Mouse (Mus musculus) kidney, postnatal 4 days (tissue): ENCODE results near the gene Slc24a3.
A peak's percentile ranks its signal among the peaks of the same experiment; 100 is the strongest.

Source experiments
- DNase-seq, 2 experiments: peaks; one replicate each; pipeline ENCODE4 v3.0.0; 2021; ENCODE audit warnings: mixed read lengths in 2 of 2

Gene Slc24a3

DNA sequence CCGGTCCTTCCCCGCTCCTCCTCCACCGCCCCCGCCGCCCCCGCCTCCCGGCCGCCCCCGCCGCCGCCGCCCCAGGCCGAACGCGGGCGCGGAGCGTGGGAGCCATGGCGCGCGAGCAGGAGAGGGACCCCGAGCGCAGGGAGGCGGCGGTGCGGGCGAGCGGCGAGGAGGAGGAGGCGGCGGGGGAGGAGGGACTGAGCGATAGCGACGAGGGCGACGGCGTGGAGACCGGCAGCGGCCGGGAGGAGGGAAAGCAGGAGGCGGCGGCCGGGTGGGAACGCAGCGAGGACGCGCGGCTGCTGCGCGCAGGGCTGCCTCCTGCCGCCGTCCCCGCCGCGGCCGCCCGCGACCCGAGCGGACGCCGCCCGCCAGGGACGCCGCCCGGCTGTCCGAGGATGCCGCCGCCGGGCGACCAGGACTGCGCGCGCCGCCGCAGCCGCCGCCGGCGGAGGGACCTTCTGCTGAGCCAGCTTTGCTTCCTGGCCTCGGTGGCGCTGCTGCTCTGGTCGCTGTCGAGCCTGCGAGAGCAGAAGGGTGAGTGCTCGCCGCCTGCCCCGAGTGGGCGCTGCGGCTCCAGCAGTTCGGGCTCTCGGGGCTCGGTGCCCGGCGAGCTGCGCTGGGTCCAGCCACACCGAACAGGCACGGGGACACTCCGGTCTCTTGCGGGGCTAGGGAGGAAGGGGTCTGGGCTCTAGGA is at the start of gene Slc24a3:
Slc24a3 (plus strand) TSS at position 91 of the 697 bp plus-strand sequence.
- DNase-seq = peak; percentile 87 to 93

GRCm38 (mm10) chr2:145117762-145118161 is 49.8 kb upstream of the Slc24a3 start:
- no peak for DNase-seq

DNA sequence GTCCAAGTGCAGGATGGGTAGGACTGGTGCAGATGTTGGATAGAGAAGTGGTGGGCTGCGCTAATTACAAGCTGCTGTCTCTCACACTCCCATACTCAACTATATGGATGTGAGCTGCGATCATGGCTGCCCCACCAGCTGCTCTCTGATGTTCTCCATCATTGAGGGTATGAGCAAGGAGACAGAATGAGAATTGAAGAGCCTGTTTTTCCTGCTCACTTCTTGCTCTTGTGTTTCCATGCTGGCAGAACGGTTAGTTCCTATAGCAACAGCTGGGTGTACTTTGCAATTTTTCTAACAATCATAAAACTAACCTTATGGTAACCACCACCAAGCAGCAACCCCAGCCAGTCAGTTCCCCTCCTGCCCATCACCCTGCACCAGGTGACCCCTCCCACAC is 39.8 kb upstream of the Slc24a3 start:
- DNase-seq = no peak

DNA sequence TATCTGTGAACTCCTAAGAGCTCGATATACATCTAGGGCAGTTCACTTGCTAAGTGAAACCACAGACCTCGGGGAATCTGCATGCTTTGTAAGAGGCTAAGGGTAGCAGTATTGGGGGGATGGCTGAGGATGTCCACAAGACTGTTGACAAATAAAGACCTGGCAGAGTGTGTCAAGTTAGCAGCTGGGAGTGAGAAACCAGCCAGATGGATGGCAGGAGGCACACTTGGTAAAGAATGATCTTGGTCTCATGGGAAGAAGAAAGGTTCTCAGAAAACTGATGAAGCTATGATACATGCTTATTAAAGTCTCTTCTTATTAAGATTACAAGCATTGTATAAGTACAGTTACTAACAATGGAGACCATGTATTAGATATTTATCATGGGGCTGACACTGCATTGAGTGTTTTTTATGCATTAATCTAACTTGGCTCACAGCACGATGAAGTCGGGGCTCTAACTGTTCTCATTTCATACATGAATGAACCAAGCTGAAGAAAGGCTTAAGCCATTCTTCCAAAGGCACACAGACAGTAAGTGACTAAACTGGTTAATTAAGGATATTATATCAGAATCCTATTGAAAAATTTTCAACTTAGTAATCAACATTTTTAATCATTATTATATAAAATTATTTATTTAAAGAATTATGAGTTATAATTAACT is 30.8 kb upstream of the Slc24a3 start:
- no peak for DNase-seq

- DNase-seq = no peak
These were observed 17.1 kb upstream of the Slc24a3 start for GRCm38 (mm10) chr2:145150407-145150806.

- no peak for DNase-seq
These were observed 16.7 kb upstream of the Slc24a3 start for GRCm38 (mm10) chr2:145150821-145151220.

DNA sequence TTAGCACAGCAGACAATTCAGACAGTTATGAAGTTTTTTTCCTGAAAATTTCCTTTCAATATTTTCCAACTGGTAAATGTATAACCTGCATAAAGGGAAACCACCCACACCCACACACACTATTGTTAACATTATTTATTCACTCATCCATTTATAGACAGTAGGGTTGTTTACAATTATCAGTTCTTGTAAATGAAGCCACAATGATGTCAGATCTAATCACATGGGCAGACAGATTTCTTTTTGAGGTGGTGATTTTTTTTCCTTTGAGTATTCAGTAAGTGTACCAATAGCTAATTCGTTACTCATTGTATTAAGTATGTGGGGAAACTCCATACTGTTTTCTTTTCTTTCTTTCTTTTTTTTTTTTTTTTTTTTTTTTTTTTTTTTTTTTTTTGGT is 15.3 kb upstream of the Slc24a3 start:
- no peak for DNase-seq

DNA sequence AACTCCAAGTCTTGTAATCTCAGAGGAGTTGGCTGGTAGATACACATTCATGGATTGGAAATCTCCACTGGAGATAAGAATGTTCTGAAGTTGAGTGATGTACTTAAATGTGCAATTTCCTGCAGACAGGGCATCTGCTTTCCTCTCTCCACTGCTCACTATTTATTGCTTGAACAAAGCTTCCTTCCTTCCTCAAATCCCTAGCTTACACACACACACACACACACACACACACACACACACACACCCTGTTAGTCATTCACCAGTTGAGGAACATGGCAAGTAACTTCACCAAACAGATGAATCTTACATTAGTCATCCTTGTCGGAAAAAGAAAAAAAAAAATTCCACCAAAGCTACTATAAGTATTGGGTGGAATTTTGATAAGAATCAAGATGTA is 8.6 kb upstream of the Slc24a3 start:
- peak; percentile 11 to 18 for DNase-seq

GRCm38 (mm10) chr2:145161046-145161700 is 6.4 kb upstream of the Slc24a3 start:
- peak; percentile 92 to 93 for DNase-seq

DNA sequence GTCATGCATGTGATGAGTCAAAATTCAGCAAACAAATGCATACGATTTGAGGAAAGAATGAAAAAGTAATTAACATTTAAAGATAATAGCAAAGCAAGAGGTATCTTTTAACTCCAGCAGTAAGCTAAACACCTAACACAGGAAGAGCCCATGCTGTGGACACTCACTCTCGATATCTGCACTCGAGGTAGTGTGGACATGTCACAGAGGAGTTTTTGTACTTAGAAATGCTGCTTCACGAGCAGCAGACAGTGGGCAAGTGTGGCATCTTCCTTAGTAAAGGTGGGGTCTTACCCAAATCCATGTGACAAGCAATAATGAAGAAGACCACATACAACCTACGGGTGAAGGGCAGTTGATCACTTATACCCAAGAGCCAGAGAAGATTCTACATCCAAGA is 3.5 kb upstream of the Slc24a3 start:
- DNase-seq = no peak

DNA sequence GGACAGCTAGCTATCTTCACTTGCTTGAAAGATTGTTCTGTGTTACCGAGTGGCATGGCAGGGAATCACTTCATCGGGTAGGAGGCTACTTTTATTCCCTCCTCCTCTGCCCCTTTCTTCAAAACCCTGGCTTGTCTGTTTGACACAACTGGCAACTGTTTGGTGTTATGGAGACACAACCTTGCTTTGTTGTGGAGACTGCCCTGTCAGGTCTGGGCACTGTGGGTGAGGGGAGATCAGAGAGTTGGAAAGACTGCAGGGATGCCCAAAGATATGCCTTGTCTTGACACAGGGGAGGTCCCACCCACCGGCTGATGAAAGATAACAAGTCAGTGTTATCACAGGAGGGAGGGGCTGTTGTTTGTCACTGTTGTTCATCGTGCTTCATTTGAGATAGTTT is 3.0 kb upstream of the Slc24a3 start:
- no peak for DNase-seq

- no peak for DNase-seq
These were observed 2.5 kb upstream of the Slc24a3 start for GRCm38 (mm10) chr2:145165076-145165475.

GRCm38 (mm10) chr2:145165854-145166253 is 1.7 kb upstream of the Slc24a3 start:
- no peak for DNase-seq

- DNase-seq = peak; percentile 84 to 90
These were observed 397 bp upstream of the Slc24a3 start for GRCm38 (mm10) chr2:145167051-145167663.

- no peak for DNase-seq
These were observed 934 bp downstream of the Slc24a3 start for GRCm38 (mm10) chr2:145168405-145168971.

- no peak for DNase-seq
These were observed 5.6 kb downstream of the Slc24a3 start for GRCm38 (mm10) chr2:145172978-145173655.

GRCm38 (mm10) chr2:145175036-145175435 is 7.5 kb downstream of the Slc24a3 start:
- DNase-seq = no peak

GRCm38 (mm10) chr2:145182410-145182809 is 14.9 kb downstream of the Slc24a3 start:
- DNase-seq = no peak

GRCm38 (mm10) chr2:145188828-145189227 is 21.3 kb downstream of the Slc24a3 start:
- no peak for DNase-seq

- DNase-seq = peak in 1 of 2 experiments; percentile 5
These were observed 28.5 kb downstream of the Slc24a3 start for GRCm38 (mm10) chr2:145196043-145196442.

DNA sequence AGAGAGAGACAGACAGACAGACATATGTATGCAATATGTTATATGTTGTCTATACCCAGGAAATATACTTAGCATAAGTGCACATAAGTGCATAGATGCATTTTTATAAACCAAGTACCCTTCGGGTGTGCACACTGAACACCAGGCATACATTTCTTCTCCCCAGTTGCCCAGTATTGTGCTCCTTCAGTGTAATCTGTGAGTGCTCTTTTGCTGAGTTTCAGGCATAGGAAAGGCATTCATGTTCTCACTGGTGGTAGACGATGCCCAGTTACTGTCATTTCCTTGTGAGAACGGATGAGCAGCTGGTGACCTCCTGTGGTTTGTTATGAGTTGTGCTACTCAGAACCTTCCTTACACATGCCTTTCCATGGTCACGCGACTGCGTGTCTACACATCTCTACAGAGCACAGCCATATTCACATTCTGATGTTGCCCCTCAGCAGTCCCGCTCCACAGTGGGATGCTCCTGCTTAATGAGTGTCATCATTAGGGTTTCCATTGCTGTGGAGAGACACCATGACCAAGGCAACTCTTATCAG is 29.0 kb downstream of the Slc24a3 start:
- no peak for DNase-seq

GRCm38 (mm10) chr2:145197076-145197475 is 29.5 kb downstream of the Slc24a3 start:
- no peak for DNase-seq
